Mouse (Mus musculus) liver, postnatal 0 days (tissue): ENCODE measurements around the gene Gpr65. TPM values are rescaled to one million over a fixed set of nuclear protein-coding genes. Genes with fewer than 3 reads are reported as not detected.
"Not testable (repeated sequence)": the region's sequence is repeated elsewhere in the genome, so short reads cannot be mapped to it uniquely, and the experiment has no call there.

ENCODE experiments used
- ATAC-seq: fragments of 200-750 bp; cut with Nextera tagmentation; 2 replicates; pipeline ENCODE4 v1.8.0; 2017; ENCODE audit warnings: mild to moderate bottlenecking, moderate library complexity
- DNase-seq: peaks from one replicate; pipeline ENCODE4 v3.0.0-alpha.2; 2016
- H3K27ac ChIP-seq: fragments of 300-500 bp; sonication (generic); 2 replicates; pipeline ENCODE4 v1.5.1; 2014; ENCODE audit warnings: antibody characterized with exemption, moderate library complexity, mild to moderate bottlenecking, low read depth
- H3K27me3 ChIP-seq: fragments of 300-500 bp; sonication (generic); 2 replicates; pipeline ENCODE4 v1.6.1; 2014; ENCODE audit warnings: low read length, control low read depth, mixed read lengths; ENCODE audit not compliant: insufficient read depth
- H3K36me3 ChIP-seq: fragments of 300-500 bp; sonication (generic); replicated peaks from 2 replicates; pipeline ENCODE4 v1.6.1; 2014; ENCODE audit warnings: mild to moderate bottlenecking, control low read depth, low read length, moderate library complexity, mixed read lengths; ENCODE audit not compliant: insufficient read depth
- H3K4me1 ChIP-seq: fragments of 300-500 bp; sonication (generic); 2 replicates; pipeline ENCODE4 v1.6.1; 2014; ENCODE audit warnings: antibody characterized with exemption, mild to moderate bottlenecking, control low read depth; ENCODE audit not compliant: insufficient read depth
- H3K4me2 ChIP-seq: fragments of 300-500 bp; sonication (generic); 2 replicates; pipeline ENCODE4 v1.6.1; 2014; ENCODE audit warnings: low read depth, mild to moderate bottlenecking, low read length, moderate library complexity, mixed read lengths
- H3K4me3 ChIP-seq: fragments of 300-500 bp; sonication (generic); 2 replicates; pipeline ENCODE4 v1.5.1; 2014; ENCODE audit warnings: low read depth, low read length
- H3K9ac ChIP-seq: fragments of 300-500 bp; sonication (generic); replicated peaks from 2 replicates; pipeline ENCODE4 v1.6.1; 2014; ENCODE audit warnings: mild to moderate bottlenecking, moderate library complexity
- H3K9me3 ChIP-seq: fragments of 300-500 bp; sonication (generic); 2 replicates; pipeline ENCODE4 v1.6.1; 2016; ENCODE audit warnings: mild to moderate bottlenecking, control low read depth, low read length, mixed read lengths
- CTCF ChIP-seq: sonication (generic); IDR thresholded peaks from 2 replicates; pipeline ENCODE4 v1.5.1; 2016; ENCODE audit warnings: antibody characterized with exemption, low read depth
- EP300 ChIP-seq: IDR thresholded peaks from 2 replicates; pipeline ENCODE4 v1.6.1; 2016; ENCODE audit warnings: antibody characterized with exemption, low read depth, mild to moderate bottlenecking
- WGBS: fragments of 180-500 bp; shearing (Covaris S2); extraction: QIAGEN DNeasy Blood & Tissue Kit; methylation state at CpG from one replicate; pipeline ENCODE4 v1.1.7; 2014; ENCODE audit not compliant: insufficient replicate concordance; 5-methylcytosine and 5-hydroxymethylcytosine counted together
- polyA plus RNA-seq: library from polyadenylated mRNA; unstranded; fragments of >200 nt; fragmentation: Nextera tagmentation; extraction: Ambion mirVana; gene quantifications from 2 replicates; pipeline ENCODE4 v1.2.1, GENCODE M21; 2015

Gene Gpr65
- 4.1 and 5.1 TPM in 2 replicates for polyA plus RNA-seq

DNA sequence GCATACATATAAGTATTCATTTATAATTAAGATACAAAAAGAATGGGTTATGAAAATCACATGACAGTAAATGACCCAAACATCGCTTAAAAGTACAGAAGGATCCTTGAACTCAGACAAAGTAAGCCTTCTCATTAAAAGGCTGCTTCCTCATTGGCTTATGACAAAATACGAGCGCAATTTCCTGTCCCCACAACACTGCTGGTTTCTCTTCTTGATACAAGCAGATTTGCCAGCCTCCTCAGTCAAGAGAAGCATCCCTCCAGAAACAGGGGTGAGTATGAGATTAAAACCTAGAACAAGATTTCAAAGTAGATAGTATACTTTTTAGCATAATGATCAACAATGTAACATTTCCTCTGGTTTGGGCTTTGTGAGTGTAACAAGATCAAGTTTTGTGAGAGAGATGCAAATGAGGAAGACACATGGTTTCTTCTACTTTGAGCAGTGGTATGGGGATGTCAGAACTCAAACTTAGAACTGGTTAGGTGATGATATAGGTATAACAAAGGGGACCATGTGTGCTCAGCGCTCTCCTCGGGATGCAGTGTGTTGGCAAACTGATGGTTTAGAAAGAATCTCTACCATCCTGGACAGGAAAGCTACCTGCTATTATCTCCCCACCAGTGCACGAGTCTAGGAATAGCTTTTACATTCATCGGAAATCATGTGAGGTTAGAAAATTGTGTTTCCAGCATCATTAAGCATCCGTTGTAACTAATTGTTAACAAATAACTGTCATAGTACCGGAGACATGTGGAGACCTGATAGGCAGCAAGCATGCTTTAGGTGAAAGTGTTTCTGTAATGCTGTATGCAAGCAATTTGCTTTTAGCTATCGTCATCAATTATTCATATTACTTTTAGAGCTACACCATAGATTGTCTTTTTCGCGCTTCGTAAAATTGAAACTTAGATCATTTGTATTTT lies at the start of gene Gpr65:
Gene Gpr65 (plus strand): TSS at position 195 of the 929 bp plus-strand sequence.
- H3K27ac ChIP-seq = peak within 1 kb of the TSS; percentile 70
- TF ChIP-seq CTCF (no peak), EP300 (no peak)
- ATAC-seq (no peak), DNase-seq (no peak)
- H3K4me2 ChIP-seq = peak within 1 kb of the TSS; percentile 65
- no peaks in the 10 kb centered on the region for H3K27me3 ChIP-seq
- peak within 1 kb of the TSS; percentile 36 for H3K4me3 ChIP-seq
- H3K4me1 ChIP-seq = no peaks in the 10 kb centered on the region; the same call in 1 of the 2 replicates
- H3K9ac ChIP-seq = no peak within 1 kb of the TSS
- H3K9me3 ChIP-seq = no peaks in the 10 kb centered on the region
- H3K36me3 ChIP-seq = no peaks in the 10 kb centered on the region
- WGBS = 54% methylated on average over 13 of the region's 13 CpGs

DNA sequence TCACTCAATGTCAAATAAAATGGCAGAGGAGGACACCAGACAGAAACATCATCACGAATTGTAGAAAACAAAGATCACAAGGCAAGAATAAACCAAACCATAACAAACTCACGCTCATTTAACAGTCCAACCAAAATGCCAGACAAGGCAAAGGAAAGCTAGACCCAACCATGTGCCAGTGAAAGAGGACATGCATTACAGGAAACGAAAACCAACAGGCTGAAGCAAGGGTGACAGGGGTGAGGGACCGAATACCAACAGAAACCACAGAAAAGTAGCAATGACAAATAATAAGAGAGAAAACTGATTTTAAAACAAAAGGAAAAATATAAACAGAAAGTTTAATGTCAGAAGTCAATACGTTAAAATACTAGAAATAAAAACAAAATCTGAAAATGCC lies 45.1 kb upstream of the Gpr65 start:
- H3K9ac ChIP-seq = no peak overlapping the region
- TF ChIP-seq CTCF (no peak), EP300 (no peak)
- H3K4me1 ChIP-seq = no peaks in the 10 kb centered on the region
- no peaks in the 10 kb centered on the region for H3K27me3 ChIP-seq
- H3K4me2 ChIP-seq = no peak overlapping the region
- no peak overlapping the region for H3K4me3 ChIP-seq
- ATAC-seq (no peak), DNase-seq (no peak)
- 58% methylated on average over 5 of the region's 5 CpGs for WGBS
- H3K9me3 ChIP-seq = no peaks in the 10 kb centered on the region
- no peaks in the 10 kb centered on the region for H3K36me3 ChIP-seq
- no peak overlapping the region for H3K27ac ChIP-seq

- WGBS = 49% methylated on average over 2 of the region's 2 CpGs
- DNase-seq (no peak), ATAC-seq (no peak)
- Histone ChIP-seq H3K9me3 (no peaks in the 10 kb centered on the region), H3K4me2 (no peak overlapping the region), H3K4me3 (no peak overlapping the region), H3K36me3 (no peaks in the 10 kb centered on the region), H3K4me1 (no peaks in the 10 kb centered on the region), H3K27ac (no peak overlapping the region), H3K9ac (no peak overlapping the region), H3K27me3 (no peaks in the 10 kb centered on the region)
- TF ChIP-seq CTCF = no peak
- TF ChIP-seq EP300 = no peak
These were observed 41.4 kb upstream of the Gpr65 start for GRCm38 (mm10) chr12:98227037-98227436.

DNA sequence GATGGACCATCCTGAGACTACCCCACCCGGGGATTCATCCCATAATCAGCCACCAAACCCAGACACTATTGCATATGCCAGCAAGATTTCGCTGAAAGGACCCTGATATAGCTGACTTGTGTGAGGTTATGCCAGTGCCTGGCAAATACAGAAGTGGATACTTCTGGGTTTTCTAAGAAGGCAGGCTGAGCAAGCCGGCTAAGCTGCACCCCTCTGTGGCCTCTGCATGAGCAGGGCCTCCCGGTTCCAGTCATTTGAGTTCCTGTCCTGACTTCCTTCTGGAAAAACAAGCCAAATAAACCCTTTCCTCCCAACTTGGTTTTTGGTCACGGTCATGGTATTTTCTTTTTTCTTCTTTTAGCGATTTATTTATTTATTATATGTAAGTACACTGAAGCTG lies 30.0 kb upstream of the Gpr65 start:
- not testable (repeated sequence) for H3K27me3 ChIP-seq, DNase-seq, H3K4me3 ChIP-seq, H3K4me1 ChIP-seq, H3K27ac ChIP-seq, H3K4me2 ChIP-seq, ATAC-seq, H3K36me3 ChIP-seq, H3K9me3 ChIP-seq, H3K9ac ChIP-seq
- WGBS = 57% methylated on average over 6 of the region's 6 CpGs

DNA sequence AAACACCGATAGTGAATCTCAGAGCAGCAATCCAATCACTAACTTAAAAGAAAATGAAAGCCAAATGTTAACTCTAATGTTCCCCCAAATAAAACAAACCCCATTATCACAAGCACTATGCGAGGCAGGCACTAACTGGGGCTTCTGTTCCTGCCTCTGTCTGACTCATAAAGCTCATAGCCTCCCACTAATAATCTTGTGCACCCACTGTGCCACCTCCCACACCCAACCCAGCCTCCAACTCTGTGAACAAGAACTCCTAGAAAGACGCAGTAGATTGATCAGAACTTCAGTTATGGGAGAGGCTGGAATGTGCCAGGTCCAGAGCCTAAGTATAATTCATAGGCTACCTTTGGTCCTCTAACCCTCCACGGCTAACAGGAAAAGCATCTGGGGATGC lies 24.3 kb upstream of the Gpr65 start:
- Histone ChIP-seq H3K4me3 (no peak overlapping the region), H3K9ac (no peak overlapping the region), H3K27ac (no peak overlapping the region), H3K27me3 (no peaks in the 10 kb centered on the region), H3K36me3 (0 out of 2 replicates have a peak, but pooled peaks cover 2% of the 10 kb centered on the region), H3K4me1 (no peaks in the 10 kb centered on the region), H3K4me2 (no peak overlapping the region), H3K9me3 (no peaks in the 10 kb centered on the region)
- WGBS = 77% methylated on average over 4 of the region's 4 CpGs
- TF ChIP-seq EP300 (no peak), CTCF (no peak)
- DNase-seq (no peak), ATAC-seq (no peak)

GRCm38 (mm10) chr12:98244865-98245264 lies 23.6 kb upstream of the Gpr65 start:
- no peak for DNase-seq
- no peaks in the 10 kb centered on the region for H3K4me1 ChIP-seq
- 86% methylated on average over 5 of the region's 5 CpGs for WGBS
- H3K27ac ChIP-seq = no peak overlapping the region
- H3K9me3 ChIP-seq = no peaks in the 10 kb centered on the region
- TF ChIP-seq EP300 = no peak
- TF ChIP-seq CTCF = no peak
- no peaks in the 10 kb centered on the region for H3K27me3 ChIP-seq
- no peak for ATAC-seq
- no peak overlapping the region for H3K4me2 ChIP-seq
- no peak overlapping the region for H3K9ac ChIP-seq
- 0 out of 2 replicates have a peak, but pooled peaks cover 2% of the 10 kb centered on the region for H3K36me3 ChIP-seq
- H3K4me3 ChIP-seq = no peak overlapping the region
